Mouse (Mus musculus): ENCODE measurements at regions not wholly inside any gene's neighbourhood (a gene's known extent, or its start where the extent isn't known, plus 50 kb on each side); places are given as distances from the start of the nearest gene placed in this dataset.

- Histone ChIP-seq H3K4me2 (ENCODE audit: low read depth, low read length) (no peak overlapping the region), H3K4me1 (ENCODE audit: control insufficient read depth, insufficient read depth) (no peaks in the 10 kb centered on the region), H3K9ac (replicated peaks; ENCODE audit: low read depth, low read length) (no peak overlapping the region), H3K27ac (ENCODE audit: low read depth) (no peak overlapping the region), H3K9me3 (replicated peaks; ENCODE audit: control insufficient read depth, low read length) (no peaks in the 10 kb centered on the region), H3K27me3 (ENCODE audit: control insufficient read depth, insufficient read depth, low read length) (no peaks in the 10 kb centered on the region), H3K36me3 (replicated peaks; ENCODE audit: control insufficient read depth, insufficient read depth, low read length) (no peaks in the 10 kb centered on the region), H3K4me3 (ENCODE audit: low read depth, low read length) (no peak overlapping the region)
- ATAC-seq (ENCODE audit: insufficient read depth, low read depth): no peak
- 78% methylated on average over 1 of the region's 1 CpGs for WGBS
- TF ChIP-seq CTCF (IDR thresholded peaks at IDR 0.05; ENCODE audit: low read depth) (no peak), EP300 (IDR thresholded peaks at IDR 0.05; ENCODE audit: low read depth) (no peak)
- DNase-seq (ENCODE audit: low spot score): no peak
Observed at GRCm38 (mm10) chr9:52867236-52867635, 187.7 kb upstream of the AI593442 start.

DNA sequence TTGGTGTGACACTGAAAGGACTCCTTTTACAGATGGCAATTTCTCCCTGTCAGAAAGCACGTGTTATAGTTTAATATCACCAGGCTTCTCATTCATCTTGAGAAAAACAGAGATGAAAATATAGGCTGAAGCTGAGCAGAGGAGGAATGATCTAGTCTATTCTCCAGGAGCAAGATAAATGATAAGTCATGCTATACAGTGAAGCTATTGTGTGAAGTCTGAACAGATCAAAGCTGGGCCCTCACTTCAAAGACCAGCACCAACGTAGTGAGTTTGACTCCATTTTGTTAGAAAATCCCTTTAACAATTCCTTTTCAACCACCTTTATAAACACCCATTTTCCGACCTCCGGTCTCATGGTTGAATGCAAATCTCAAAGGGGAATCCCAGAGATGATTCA is 180.7 kb upstream of the AI593442 start:
- H3K27me3 ChIP-seq (ENCODE audit: control insufficient read depth, insufficient read depth, low read length): no peaks in the 10 kb centered on the region
- H3K4me1 ChIP-seq (ENCODE audit: control insufficient read depth, insufficient read depth): no peaks in the 10 kb centered on the region
- TF ChIP-seq CTCF (IDR thresholded peaks at IDR 0.05; ENCODE audit: low read depth) (no peak), EP300 (IDR thresholded peaks at IDR 0.05; ENCODE audit: low read depth) (no peak)
- no peak overlapping the region for H3K4me3 ChIP-seq (ENCODE audit: low read depth, low read length)
- 81% methylated on average over 4 of the region's 4 CpGs for WGBS
- no peak for ATAC-seq (ENCODE audit: insufficient read depth, low read depth)
- no peaks in the 10 kb centered on the region for H3K36me3 ChIP-seq (replicated peaks; ENCODE audit: control insufficient read depth, insufficient read depth, low read length)
- no peak overlapping the region for H3K27ac ChIP-seq (ENCODE audit: low read depth)
- H3K4me2 ChIP-seq (ENCODE audit: low read depth, low read length): no peak overlapping the region
- DNase-seq (ENCODE audit: low spot score): no peak
- H3K9ac ChIP-seq (replicated peaks; ENCODE audit: low read depth, low read length): no peak overlapping the region
- no peaks in the 10 kb centered on the region for H3K9me3 ChIP-seq (replicated peaks; ENCODE audit: control insufficient read depth, low read length)

DNA sequence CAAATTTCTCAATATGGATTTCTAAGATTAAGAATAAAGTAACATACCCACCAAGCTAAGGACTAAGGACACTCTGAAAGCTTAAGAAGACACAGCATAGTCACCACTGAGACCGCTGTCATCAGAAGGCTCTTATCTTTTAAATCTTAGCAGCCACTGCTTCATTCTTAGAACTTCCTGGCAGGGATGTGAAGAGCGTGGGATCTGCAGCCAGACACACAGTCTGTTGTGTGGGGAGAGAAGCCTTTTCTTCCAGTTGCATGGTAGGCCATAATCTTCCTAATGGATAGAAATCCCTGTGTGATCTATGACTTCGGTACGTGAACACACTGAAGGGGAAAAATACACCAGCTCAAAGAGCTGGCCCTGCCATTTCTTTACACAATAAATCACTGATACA is 178.8 kb upstream of the AI593442 start:
- Histone ChIP-seq H3K4me2 (ENCODE audit: low read depth, low read length) (no peak overlapping the region), H3K9me3 (replicated peaks; ENCODE audit: control insufficient read depth, low read length) (no peaks in the 10 kb centered on the region), H3K9ac (replicated peaks; ENCODE audit: low read depth, low read length) (no peak overlapping the region), H3K27me3 (ENCODE audit: control insufficient read depth, insufficient read depth, low read length) (no peaks in the 10 kb centered on the region), H3K4me1 (ENCODE audit: control insufficient read depth, insufficient read depth) (no peaks in the 10 kb centered on the region), H3K27ac (ENCODE audit: low read depth) (no peak overlapping the region), H3K4me3 (ENCODE audit: low read depth, low read length) (no peak overlapping the region), H3K36me3 (replicated peaks; ENCODE audit: control insufficient read depth, insufficient read depth, low read length) (no peaks in the 10 kb centered on the region)
- no peak for TF ChIP-seq CTCF (IDR thresholded peaks at IDR 0.05; ENCODE audit: low read depth)
- TF ChIP-seq EP300 (IDR thresholded peaks at IDR 0.05; ENCODE audit: low read depth): no peak
- DNase-seq (ENCODE audit: low spot score) (no peak), ATAC-seq (ENCODE audit: insufficient read depth, low read depth) (no peak)
- WGBS: 68% methylated on average over 4 of the region's 4 CpGs

DNA sequence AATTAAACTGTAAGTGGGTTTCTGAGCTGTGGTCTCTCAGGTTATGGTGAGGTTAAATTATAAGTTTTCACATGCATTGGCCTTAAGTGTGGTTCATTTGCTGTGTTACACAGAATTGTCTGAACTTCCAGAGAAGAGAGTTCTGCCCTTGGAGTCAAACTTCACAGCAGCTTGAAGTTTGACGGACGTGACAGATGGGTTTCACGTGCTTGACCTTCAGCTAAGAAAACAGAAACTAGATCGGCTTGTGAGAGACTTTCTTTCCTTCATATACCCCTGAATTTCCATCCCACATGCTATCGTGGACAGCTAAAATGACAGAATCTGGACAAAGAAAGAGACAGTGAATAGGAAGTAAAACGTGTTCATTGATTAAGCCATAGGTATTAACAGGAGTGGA is 173.8 kb upstream of the AI593442 start:
- Histone ChIP-seq H3K36me3 (replicated peaks; ENCODE audit: control insufficient read depth, insufficient read depth, low read length) (no peaks in the 10 kb centered on the region), H3K4me1 (ENCODE audit: control insufficient read depth, insufficient read depth) (no peaks in the 10 kb centered on the region), H3K27ac (ENCODE audit: low read depth) (no peak overlapping the region), H3K4me3 (ENCODE audit: low read depth, low read length) (no peak overlapping the region), H3K4me2 (ENCODE audit: low read depth, low read length) (no peak overlapping the region), H3K9ac (replicated peaks; ENCODE audit: low read depth, low read length) (no peak overlapping the region), H3K9me3 (replicated peaks; ENCODE audit: control insufficient read depth, low read length) (no peaks in the 10 kb centered on the region), H3K27me3 (ENCODE audit: control insufficient read depth, insufficient read depth, low read length) (no peaks in the 10 kb centered on the region)
- 57% methylated on average over 6 of the region's 6 CpGs for WGBS
- DNase-seq (ENCODE audit: low spot score): no peak
- ATAC-seq (ENCODE audit: insufficient read depth, low read depth): no peak
- no peak for TF ChIP-seq CTCF (IDR thresholded peaks at IDR 0.05; ENCODE audit: low read depth)
- no peak for TF ChIP-seq EP300 (IDR thresholded peaks at IDR 0.05; ENCODE audit: low read depth)

DNA sequence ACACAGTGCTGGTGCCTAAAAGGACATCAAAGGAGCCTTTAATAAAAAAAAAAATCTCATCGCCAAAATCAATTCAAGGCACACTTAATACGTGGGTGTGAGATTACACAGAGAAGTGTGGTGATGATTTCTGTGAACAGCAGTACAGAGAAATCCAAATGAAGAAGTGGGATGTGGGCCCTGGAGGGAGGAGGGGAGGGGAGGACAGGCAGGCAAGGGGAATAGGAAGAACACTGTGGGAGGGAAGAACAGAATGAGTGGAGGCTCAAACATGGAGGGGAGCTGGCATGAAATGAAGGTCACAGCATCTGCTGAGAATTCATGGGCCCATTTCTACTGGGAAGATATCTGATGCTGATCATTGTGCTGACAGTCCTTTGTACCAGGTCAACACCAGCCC is 171.0 kb upstream of the AI593442 start:
- Histone ChIP-seq H3K27me3 (ENCODE audit: control insufficient read depth, insufficient read depth, low read length) (no peaks in the 10 kb centered on the region), H3K27ac (ENCODE audit: low read depth) (no peak overlapping the region), H3K4me3 (ENCODE audit: low read depth, low read length) (no peak overlapping the region), H3K36me3 (replicated peaks; ENCODE audit: control insufficient read depth, insufficient read depth, low read length) (no peaks in the 10 kb centered on the region), H3K9me3 (replicated peaks; ENCODE audit: control insufficient read depth, low read length) (no peaks in the 10 kb centered on the region), H3K4me2 (ENCODE audit: low read depth, low read length) (no peak overlapping the region), H3K4me1 (ENCODE audit: control insufficient read depth, insufficient read depth) (no peaks in the 10 kb centered on the region), H3K9ac (replicated peaks; ENCODE audit: low read depth, low read length) (no peak overlapping the region)
- TF ChIP-seq CTCF (IDR thresholded peaks at IDR 0.05; ENCODE audit: low read depth) (no peak), EP300 (IDR thresholded peaks at IDR 0.05; ENCODE audit: low read depth) (no peak)
- no peak for ATAC-seq (ENCODE audit: insufficient read depth, low read depth)
- WGBS: 74% methylated on average over 2 of the region's 2 CpGs
- DNase-seq (ENCODE audit: low spot score): no peak

DNA sequence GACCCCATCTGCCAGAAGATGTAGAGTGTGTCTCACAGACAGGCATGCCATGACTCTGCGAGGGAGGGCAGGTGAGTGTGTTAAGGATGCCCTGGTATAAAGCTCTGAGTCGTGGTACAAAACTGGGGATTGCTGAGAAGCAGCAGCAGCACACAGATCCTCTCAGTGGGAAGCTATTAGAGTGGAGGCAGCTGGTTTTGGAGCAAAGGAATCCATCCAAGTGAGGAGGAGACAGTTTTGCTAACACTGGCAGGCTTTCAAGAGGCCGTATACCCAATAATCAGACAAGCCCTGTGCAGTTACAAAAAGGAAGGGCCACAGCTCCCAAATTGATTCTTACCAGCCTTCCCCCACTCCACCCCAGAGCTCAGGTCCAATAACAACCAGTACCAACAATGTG is 170.4 kb upstream of the AI593442 start:
- TF ChIP-seq CTCF (IDR thresholded peaks at IDR 0.05; ENCODE audit: low read depth) (no peak), EP300 (IDR thresholded peaks at IDR 0.05; ENCODE audit: low read depth) (no peak)
- Histone ChIP-seq H3K27me3 (ENCODE audit: control insufficient read depth, insufficient read depth, low read length) (no peaks in the 10 kb centered on the region), H3K9ac (replicated peaks; ENCODE audit: low read depth, low read length) (no peak overlapping the region), H3K4me3 (ENCODE audit: low read depth, low read length) (no peak overlapping the region), H3K36me3 (replicated peaks; ENCODE audit: control insufficient read depth, insufficient read depth, low read length) (no peaks in the 10 kb centered on the region), H3K4me1 (ENCODE audit: control insufficient read depth, insufficient read depth) (no peaks in the 10 kb centered on the region), H3K4me2 (ENCODE audit: low read depth, low read length) (no peak overlapping the region), H3K9me3 (replicated peaks; ENCODE audit: control insufficient read depth, low read length) (no peaks in the 10 kb centered on the region), H3K27ac (ENCODE audit: low read depth) (no peak overlapping the region)
- WGBS: 67% methylated on average over 3 of the region's 3 CpGs
- ATAC-seq (ENCODE audit: insufficient read depth, low read depth) (no peak), DNase-seq (ENCODE audit: low spot score) (no peak)
